Mouse (Mus musculus) CD4-positive, CD25-positive, alpha-beta regulatory T cell, adult 2 months (primary cell): ENCODE results near the gene Adamts18.

Experiments used
- DNase-seq: peaks from one replicate; pipeline ENCODE4 v3.0.0-alpha.2; 2012; ENCODE audit warnings: low read depth, low spot score

Adamts18 gene

GRCm38 (mm10) chr8:113664544-113664943, 184.0 kb downstream of the Adamts18 start:
- peak; percentile 78 for DNase-seq

DNA sequence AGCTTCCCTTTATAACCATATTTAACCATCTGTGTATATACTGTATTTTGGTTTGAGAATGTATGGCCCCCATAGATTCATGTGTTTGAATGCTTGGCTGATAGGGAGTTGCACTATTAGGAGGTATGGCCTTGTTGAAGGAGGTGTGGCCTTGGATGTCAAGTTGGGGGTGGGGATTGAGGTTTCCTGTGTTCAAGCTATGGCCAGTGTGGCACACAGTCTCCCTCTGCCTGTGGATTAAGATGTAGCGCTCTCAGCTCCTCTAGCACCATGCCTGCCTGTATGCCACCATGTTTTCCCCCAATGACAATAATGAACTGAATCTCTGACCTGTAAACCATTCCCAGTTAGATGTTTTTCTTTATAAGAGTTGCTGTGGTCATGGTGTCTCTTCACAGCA, 188.4 kb downstream of the Adamts18 start:
- peak; percentile 40 for DNase-seq

DNA sequence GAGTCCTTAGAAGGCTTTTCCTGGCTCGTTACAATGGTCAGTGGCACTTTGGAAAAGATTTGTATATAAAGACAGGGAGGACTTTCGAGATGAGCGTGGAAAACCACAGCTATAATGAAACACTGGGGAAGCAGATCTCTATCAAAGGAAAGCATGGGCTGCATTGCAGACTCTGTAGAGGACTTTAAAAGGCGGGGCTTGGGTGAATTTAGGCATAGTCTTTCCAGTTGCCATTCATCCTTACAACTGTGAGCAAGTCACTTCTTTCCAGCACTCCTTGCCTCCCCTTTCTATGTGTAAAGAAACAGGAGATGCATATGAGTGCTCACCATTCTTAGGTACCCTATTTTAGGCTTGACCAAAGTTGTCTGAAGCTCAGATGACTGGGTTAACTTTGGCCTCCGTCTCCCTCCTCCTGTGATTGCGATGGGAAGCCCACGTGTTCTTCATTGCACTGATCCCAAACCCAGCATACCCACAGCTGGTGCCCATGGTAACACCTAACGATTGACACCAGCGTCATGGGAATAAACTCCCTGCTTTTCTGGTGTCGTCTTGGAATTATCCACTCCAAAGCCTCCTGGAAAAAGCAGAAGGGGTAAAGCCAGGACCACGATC, 191.7 kb downstream of the Adamts18 start:
- DNase-seq: no peak

DNA sequence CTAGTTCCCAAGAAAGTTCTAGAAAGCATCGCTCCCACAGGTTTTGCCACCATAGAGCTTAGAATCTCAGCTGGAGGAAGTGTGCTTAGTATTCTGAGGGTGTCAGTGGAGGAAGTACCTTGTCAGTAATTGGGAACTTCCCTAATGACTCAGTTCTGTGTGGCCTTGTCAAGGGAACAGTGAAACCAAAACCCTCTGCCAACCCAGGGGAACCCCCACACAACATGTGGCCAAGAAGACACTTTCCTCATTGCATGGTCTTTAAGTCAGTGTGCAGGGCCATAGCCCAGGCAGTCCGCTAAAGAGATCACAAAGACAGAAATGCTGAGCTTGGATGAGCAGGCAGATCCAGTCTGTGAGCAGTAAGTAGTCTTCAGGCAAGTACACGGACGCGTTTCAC, 192.4 kb downstream of the Adamts18 start:
- DNase-seq: peak; percentile 73

DNA sequence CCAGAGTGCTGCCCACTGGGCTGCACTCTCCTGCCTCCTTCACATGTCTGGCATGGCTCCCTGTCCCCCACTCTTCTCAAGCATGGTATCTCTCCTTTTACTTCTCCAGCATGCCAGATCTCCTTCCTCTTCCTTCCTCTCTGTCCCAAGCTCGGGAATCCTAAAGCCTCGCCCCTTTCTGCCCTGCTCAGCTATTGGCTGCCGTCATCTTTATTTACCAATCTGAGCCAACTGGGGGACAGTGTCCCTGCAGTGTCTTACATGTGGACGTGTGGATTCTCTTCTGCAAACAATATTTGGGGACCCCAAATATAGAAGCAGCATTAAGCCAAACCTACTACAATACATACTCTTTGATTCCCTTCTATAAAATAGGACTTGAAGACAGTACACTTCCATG, 195.4 kb downstream of the Adamts18 start:
- no peak for DNase-seq

DNA sequence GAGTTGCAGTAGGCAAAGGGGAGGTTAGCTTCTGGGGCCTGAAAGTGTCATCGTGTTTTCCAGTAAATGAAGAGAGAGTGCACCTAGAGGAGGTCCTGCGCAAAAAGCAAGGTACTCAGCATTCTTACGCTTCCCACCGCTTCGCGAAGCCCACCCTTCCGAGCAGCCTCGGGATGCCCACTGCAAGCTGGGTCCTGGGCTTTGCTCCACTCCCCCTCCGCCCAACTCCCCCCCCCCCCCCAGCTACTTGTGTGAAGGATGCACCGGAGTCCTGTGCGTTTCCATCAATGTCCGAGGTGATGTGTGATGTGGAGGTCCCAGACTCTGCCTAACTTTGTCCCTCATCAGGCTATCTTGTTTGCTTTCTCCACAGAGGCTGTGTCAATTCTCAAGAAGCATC, 196.1 kb downstream of the Adamts18 start:
- no peak for DNase-seq
